Mouse (Mus musculus) kidney, embryonic 15.5 days (tissue): Measurements from ENCODE around the gene Cyp46a1. TPM values are rescaled to one million over a fixed set of nuclear protein-coding genes. Genes with fewer than 3 reads are reported as not detected.
A peak's percentile ranks its signal among the peaks of the same experiment; 100 is the strongest.

Experiments used
- ATAC-seq: fragments of 200-750 bp; cut with Nextera tagmentation; replicated peaks from 2 replicates; pipeline ENCODE4 v1.8.0; 2017; ENCODE audit warnings: moderate TSS enrichment; ENCODE audit not compliant: low FRiP score
- H3K27ac ChIP-seq: fragments of 300-500 bp; sonication (generic); 2 replicates; pipeline ENCODE4 v1.5.1; 2015; ENCODE audit warnings: mild to moderate bottlenecking, inconsistent platforms
- H3K27me3 ChIP-seq: fragments of 300-500 bp; sonication (generic); 2 replicates; pipeline ENCODE4 v1.6.1; 2015; ENCODE audit warnings: inconsistent platforms
- H3K36me3 ChIP-seq: fragments of 300-500 bp; sonication (generic); 2 replicates; pipeline ENCODE4 v1.6.1; 2015; ENCODE audit warnings: inconsistent platforms
- H3K4me1 ChIP-seq: fragments of 300-500 bp; sonication (generic); 2 replicates; pipeline ENCODE4 v1.6.1; 2015; ENCODE audit warnings: inconsistent platforms
- H3K4me2 ChIP-seq: fragments of 300-500 bp; sonication (generic); 2 replicates; pipeline ENCODE4 v1.6.1; 2015; ENCODE audit warnings: moderate library complexity, mild to moderate bottlenecking, inconsistent platforms
- H3K4me3 ChIP-seq: fragments of 300-500 bp; sonication (generic); replicated peaks from 2 replicates; pipeline ENCODE4 v1.5.1; 2015; ENCODE audit warnings: mild to moderate bottlenecking, inconsistent platforms
- H3K9ac ChIP-seq: fragments of 300-500 bp; sonication (generic); 2 replicates; pipeline ENCODE4 v1.6.1; 2015; ENCODE audit warnings: mild to moderate bottlenecking, inconsistent platforms
- H3K9me3 ChIP-seq: fragments of 300-500 bp; sonication (generic); replicated peaks from 2 replicates; pipeline ENCODE4 v1.6.1; 2016; ENCODE audit warnings: inconsistent platforms
- WGBS: fragments of 180-500 bp; shearing (Covaris S2); methylation state at CpG from one replicate; pipeline ENCODE4 v1.1.7; 2015; ENCODE audit warnings: mixed read lengths; 5-methylcytosine and 5-hydroxymethylcytosine counted together
- polyA plus RNA-seq: library from polyadenylated mRNA; unstranded; fragments of >200 nt; fragmentation: Nextera tagmentation; extraction: Ambion mirVana; gene quantifications from 2 replicates; pipeline ENCODE4 v1.2.1, GENCODE M21; 2015

Cyp46a1 gene
- polyA plus RNA-seq, 1 experiment from 2014 or later: 10.9 TPM

GRCm38 (mm10) chr12:108303778-108304365 lies 30.3 kb upstream of the Cyp46a1 start:
- Histone ChIP-seq H3K27me3 (peaks cover 48% of the 10 kb centered on the region), H3K36me3 (no peaks in the 10 kb centered on the region), H3K9ac (no peak overlapping the region), H3K27ac (no peak overlapping the region), H3K9me3 (no peaks in the 10 kb centered on the region), H3K4me1 (peaks cover 17% of the 10 kb centered on the region), H3K4me2 (no peak overlapping the region), H3K4me3 (no peak overlapping the region)
- no peak for ATAC-seq
- WGBS: 45% methylated on average over 6 of the region's 6 CpGs

- no peak for ATAC-seq
- H3K4me2 ChIP-seq: no peak overlapping the region
- WGBS: 77% methylated on average over 8 of the region's 8 CpGs
- H3K9ac ChIP-seq: no peak overlapping the region
- H3K4me1 ChIP-seq: peaks cover 22% of the 10 kb centered on the region
- H3K27me3 ChIP-seq: peaks cover 48% of the 10 kb centered on the region
- no peak overlapping the region for H3K27ac ChIP-seq
- no peaks in the 10 kb centered on the region for H3K9me3 ChIP-seq
- no peak overlapping the region for H3K4me3 ChIP-seq
- no peaks in the 10 kb centered on the region for H3K36me3 ChIP-seq
Observed at GRCm38 (mm10) chr12:108305172-108305571, 29.0 kb upstream of the Cyp46a1 start.

- Histone ChIP-seq H3K4me1 (peaks cover 22% of the 10 kb centered on the region), H3K27me3 (peaks cover 48% of the 10 kb centered on the region), H3K4me2 (peak within 1 kb of the TSS; percentile 99), H3K36me3 (no peaks in the 10 kb centered on the region), H3K27ac (no peak within 1 kb of the TSS), H3K9ac (peak within 1 kb of the TSS; percentile 78), H3K9me3 (no peaks in the 10 kb centered on the region), H3K4me3 (peak within 1 kb of the TSS; percentile 58)
- ATAC-seq: peak; percentile 79
- WGBS: 3% methylated on average over 67 of the region's 67 CpGs
Observed at GRCm38 (mm10) chr12:108305812-108306794, 28.1 kb upstream of the Cyp46a1 start, which contains the start of gene Hhipl1. Gene Hhipl1, plus strand, starts transcription at chr12:108306270.

GRCm38 (mm10) chr12:108307553-108307952 lies 26.6 kb upstream of the Cyp46a1 start:
- H3K9ac ChIP-seq: no peak overlapping the region
- H3K27ac ChIP-seq: no peak overlapping the region
- no peak for ATAC-seq
- no peaks in the 10 kb centered on the region for H3K36me3 ChIP-seq
- no peak overlapping the region for H3K4me2 ChIP-seq
- H3K4me3 ChIP-seq: no peak overlapping the region
- peaks cover 31% of the 10 kb centered on the region for H3K4me1 ChIP-seq
- H3K27me3 ChIP-seq: peaks cover 48% of the 10 kb centered on the region
- H3K9me3 ChIP-seq: no peaks in the 10 kb centered on the region
- 23% methylated on average over 14 of the region's 14 CpGs for WGBS

- Histone ChIP-seq H3K27me3 (peaks cover 44% of the 10 kb centered on the region), H3K4me2 (no peak overlapping the region), H3K4me3 (no peak overlapping the region), H3K9me3 (no peaks in the 10 kb centered on the region), H3K9ac (no peak overlapping the region), H3K4me1 (peaks cover 40% of the 10 kb centered on the region), H3K36me3 (no peaks in the 10 kb centered on the region), H3K27ac (no peak overlapping the region)
- no peak for ATAC-seq
- WGBS: 79% methylated on average over 16 of the region's 16 CpGs
Observed at GRCm38 (mm10) chr12:108308363-108308856, 25.8 kb upstream of the Cyp46a1 start.

- peaks cover 40% of the 10 kb centered on the region for H3K4me1 ChIP-seq
- no peak overlapping the region for H3K9ac ChIP-seq
- peaks cover 41% of the 10 kb centered on the region for H3K27me3 ChIP-seq
- H3K36me3 ChIP-seq: no peaks in the 10 kb centered on the region
- 56% methylated on average over 8 of the region's 8 CpGs for WGBS
- H3K27ac ChIP-seq: no peak overlapping the region
- no peaks in the 10 kb centered on the region for H3K9me3 ChIP-seq
- ATAC-seq: no peak
- no peak overlapping the region for H3K4me2 ChIP-seq
- H3K4me3 ChIP-seq: no peak overlapping the region
Observed at GRCm38 (mm10) chr12:108309116-108309794, 24.9 kb upstream of the Cyp46a1 start.

GRCm38 (mm10) chr12:108310041-108310440 lies 24.1 kb upstream of the Cyp46a1 start:
- Histone ChIP-seq H3K4me1 (peaks cover 40% of the 10 kb centered on the region), H3K4me3 (no peak overlapping the region), H3K9ac (no peak overlapping the region), H3K9me3 (no peaks in the 10 kb centered on the region), H3K27me3 (peaks cover 33% of the 10 kb centered on the region), H3K36me3 (no peaks in the 10 kb centered on the region), H3K4me2 (no peak overlapping the region), H3K27ac (no peak overlapping the region)
- 74% methylated on average over 4 of the region's 4 CpGs for WGBS
- ATAC-seq: no peak

- Histone ChIP-seq H3K4me3 (no peak overlapping the region), H3K27ac (no peak overlapping the region), H3K36me3 (no peaks in the 10 kb centered on the region), H3K27me3 (peaks cover 31% of the 10 kb centered on the region), H3K4me1 (peaks cover 40% of the 10 kb centered on the region), H3K9ac (no peak overlapping the region), H3K4me2 (no peak overlapping the region), H3K9me3 (no peaks in the 10 kb centered on the region)
- 80% methylated on average over 7 of the region's 7 CpGs for WGBS
- no peak for ATAC-seq
Observed at GRCm38 (mm10) chr12:108310456-108311027, 23.6 kb upstream of the Cyp46a1 start.

- Histone ChIP-seq H3K4me1 (peaks cover 33% of the 10 kb centered on the region), H3K27ac (no peak overlapping the region), H3K27me3 (peaks cover 32% of the 10 kb centered on the region), H3K4me3 (no peak overlapping the region), H3K36me3 (no peaks in the 10 kb centered on the region), H3K4me2 (no peak overlapping the region), H3K9ac (no peak overlapping the region), H3K9me3 (no peaks in the 10 kb centered on the region)
- no peak for ATAC-seq
- 77% methylated on average over 27 of the region's 27 CpGs for WGBS
Observed at GRCm38 (mm10) chr12:108311741-108312290, 22.4 kb upstream of the Cyp46a1 start.

- Histone ChIP-seq H3K4me2 (no peak overlapping the region), H3K27ac (0 out of 2 replicates have a peak overlapping the region, but pooled peaks have one; percentile 10), H3K4me3 (no peak overlapping the region), H3K9ac (no peak overlapping the region), H3K27me3 (peaks cover 32% of the 10 kb centered on the region), H3K9me3 (no peaks in the 10 kb centered on the region), H3K4me1 (peaks cover 34% of the 10 kb centered on the region), H3K36me3 (no peaks in the 10 kb centered on the region)
- 19% methylated on average over 6 of the region's 6 CpGs for WGBS
- ATAC-seq: 0 out of 2 replicates have a peak, but pooled peaks have one; percentile 16
Observed at GRCm38 (mm10) chr12:108312432-108312851, 21.7 kb upstream of the Cyp46a1 start.

GRCm38 (mm10) chr12:108313244-108313772 lies 20.9 kb upstream of the Cyp46a1 start:
- Histone ChIP-seq H3K4me1 (peaks cover 42% of the 10 kb centered on the region), H3K27ac (no peak overlapping the region), H3K4me2 (no peak overlapping the region), H3K36me3 (no peaks in the 10 kb centered on the region), H3K9ac (no peak overlapping the region), H3K4me3 (no peak overlapping the region), H3K9me3 (no peaks in the 10 kb centered on the region), H3K27me3 (peaks cover 32% of the 10 kb centered on the region)
- WGBS: 89% methylated on average over 1 of the region's 1 CpGs
- ATAC-seq: no peak
